Mouse (Mus musculus) B cell, adult (primary cell): ENCODE measurements around the gene Il18rap. TPM values are rescaled to one million over a fixed set of nuclear protein-coding genes. Genes with fewer than 3 reads are reported as not detected.

Experiments
- total RNA-seq: library from RNA; stranded (reverse); gene quantifications from 4 replicates; pipeline ENCODE4 v1.2.4, GENCODE M21; 2023; ENCODE audit not compliant: inconsistent age

Il18rap gene
- 0.19 to 1.0 TPM (median 0.33 TPM) in 3 of 4 replicates, not detected in the other for total RNA-seq

DNA sequence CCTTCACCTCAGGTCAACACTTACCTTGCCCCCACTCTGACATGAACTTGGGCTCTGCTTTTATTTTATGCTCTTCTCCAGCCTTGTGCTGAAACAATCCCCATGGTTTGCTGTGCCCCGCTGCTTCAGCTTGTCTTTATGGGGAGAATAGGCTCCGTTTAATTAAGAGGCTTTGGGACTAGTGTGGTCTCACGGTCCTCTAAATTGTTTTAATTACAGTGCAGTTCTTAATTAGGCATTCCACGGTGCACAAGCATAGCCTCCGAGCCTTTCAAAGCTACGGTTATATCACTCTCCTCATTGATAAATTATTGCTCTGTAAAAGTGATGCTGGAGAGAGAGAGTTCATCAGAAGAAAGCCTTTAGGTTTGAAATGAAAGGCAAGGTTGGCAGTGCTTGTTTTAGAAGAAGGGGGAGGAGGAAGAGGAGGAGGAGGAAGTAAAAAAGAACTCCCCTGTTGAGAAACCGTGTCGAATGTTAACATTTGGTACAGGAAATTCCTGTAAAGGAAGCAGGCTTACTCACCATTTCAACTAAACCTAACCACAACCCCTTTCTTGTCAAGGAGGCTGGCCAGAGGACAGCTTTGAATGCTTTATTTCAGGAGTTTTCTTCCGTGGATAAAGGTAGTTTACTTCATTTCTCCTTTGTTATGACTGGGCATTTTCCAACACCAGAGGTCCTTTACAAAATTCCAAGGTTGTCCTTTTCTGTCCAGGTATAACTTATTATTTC lies at the start of gene Il18rap:
Il18rap (plus strand) TSS at position 512 of the 735 bp plus-strand sequence.

DNA sequence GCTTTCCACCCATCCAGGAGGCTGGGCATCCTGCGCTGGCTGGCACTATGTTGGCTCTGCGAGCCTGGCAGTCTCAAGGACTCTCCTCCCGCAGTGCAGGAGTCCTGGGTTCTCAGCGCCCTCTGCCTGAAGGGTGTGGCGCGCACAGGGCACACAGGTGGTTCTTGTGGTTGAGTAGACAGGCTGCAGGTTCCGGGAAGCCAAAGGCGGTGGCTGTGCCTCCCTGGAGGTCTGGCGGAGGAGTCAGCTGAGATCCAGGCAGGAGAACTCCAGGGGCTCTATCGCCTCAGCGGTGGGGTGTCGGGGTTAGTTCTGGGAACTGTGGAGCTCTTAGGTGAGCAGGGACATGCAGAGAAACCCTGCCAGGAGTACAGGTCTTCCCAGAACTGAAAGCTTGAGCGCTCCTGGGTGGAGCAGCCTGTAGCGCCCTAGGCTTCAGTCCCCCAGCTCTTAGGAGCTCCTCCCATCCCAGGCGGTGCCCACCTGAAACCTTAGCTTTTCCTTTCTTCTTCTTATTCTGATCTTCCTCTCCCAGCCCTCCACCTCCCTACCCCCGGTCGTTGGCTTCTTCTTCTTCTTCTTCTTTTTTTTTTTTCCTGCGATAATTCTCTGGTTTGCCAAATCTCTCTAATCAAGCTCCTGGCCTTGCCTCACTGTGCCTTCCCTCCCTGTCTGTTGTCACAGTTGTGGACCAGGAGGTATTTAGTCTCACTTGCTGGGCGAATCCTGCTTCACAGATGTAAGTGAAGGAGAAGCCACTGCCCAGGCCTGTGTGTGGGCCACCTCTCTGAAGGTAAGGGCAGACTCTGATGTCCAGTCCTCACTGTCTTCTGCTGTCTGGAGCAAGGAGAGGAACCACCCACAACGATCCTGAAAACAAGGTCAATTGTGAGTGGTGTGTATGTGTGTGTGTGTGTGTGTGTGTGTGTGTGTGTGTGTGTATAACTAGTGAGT lies 49.4 kb upstream of the Il18rap start, which contains the start of gene Il18r1:
Il18r1 (plus strand) TSS at position 76 of the 954 bp plus-strand sequence.

DNA sequence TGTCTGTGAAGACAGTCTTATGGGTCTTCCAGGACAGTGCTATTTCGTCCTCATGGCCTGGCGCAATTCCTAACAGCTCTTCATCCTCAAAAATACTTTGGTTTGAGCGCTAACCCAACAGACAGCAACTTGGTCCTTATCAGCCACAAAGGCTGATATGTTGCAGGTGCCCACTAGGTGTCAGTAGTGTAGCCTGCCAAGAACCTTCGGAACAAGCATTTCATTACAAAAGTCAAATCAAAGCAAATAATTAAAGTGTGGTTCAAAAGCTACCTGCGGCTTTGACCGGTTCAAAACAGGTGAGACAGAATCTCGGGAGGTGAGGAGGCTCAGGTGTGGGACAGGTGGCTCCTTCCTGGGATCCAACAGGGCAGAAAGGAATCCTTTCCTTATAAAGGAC lies 64.6 kb downstream of the Il18rap start, which contains the start of gene Slc9a4:
Slc9a4 (plus strand) TSS at position 298 of the 400 bp plus-strand sequence.

Other genes with a start within 250 kb of the Il18rap start
- gene Il1rl2, start 190.8 kb upstream of the Il18rap start, total RNA-seq = 0.42 to 1.2 TPM (median 0.61 TPM) in 4 replicates
- 0.16 to 1.2 TPM in 2 of 4 replicates, not detected in the others for gene Il1rl1, start 85.8 kb upstream of the Il18rap start, total RNA-seq
- gene Il18r1, start 49.8 kb upstream of the Il18rap start, total RNA-seq = 1.1 to 2.6 TPM (median 1.5 TPM) in 4 replicates
- gene Slc9a4, start 64.7 kb downstream of the Il18rap start, total RNA-seq = not detected in 4 replicates
- gene Slc9a2, start 165.2 kb downstream of the Il18rap start, total RNA-seq = not detected in 4 replicates